Mouse (Mus musculus) liver, embryonic 11.5 days (tissue): ENCODE results near the gene Zfp341. TPM values are rescaled to one million over a fixed set of nuclear protein-coding genes. Genes with fewer than 3 reads are reported as not detected.

Experiments used
- ATAC-seq: fragments of 200-750 bp; cut with Nextera tagmentation; replicated peaks from 2 replicates; pipeline ENCODE4 v1.8.0; 2017; ENCODE audit warnings: moderate number of reproducible peaks, mild to moderate bottlenecking, moderate TSS enrichment, moderate library complexity; ENCODE audit not compliant: low FRiP score
- DNase-seq: peaks from one replicate; pipeline ENCODE4 v3.0.0-alpha.2; 2017; ENCODE audit warnings: low spot score
- H3K27ac ChIP-seq: fragments of 300-500 bp; sonication (generic); 2 replicates; pipeline ENCODE4 v1.5.1; 2014; ENCODE audit warnings: mild to moderate bottlenecking, low read depth, low read length, control low read depth
- H3K27me3 ChIP-seq: fragments of 300-500 bp; sonication (generic); replicated peaks from 2 replicates; pipeline ENCODE4 v1.6.1; 2014; ENCODE audit warnings: low read length, mixed read lengths; ENCODE audit not compliant: control insufficient read depth, insufficient read depth
- H3K36me3 ChIP-seq: fragments of 300-500 bp; sonication (generic); 2 replicates; pipeline ENCODE4 v1.6.1; 2014; ENCODE audit warnings: mild to moderate bottlenecking, low read length, moderate library complexity, mixed read lengths; ENCODE audit not compliant: control insufficient read depth, insufficient read depth
- H3K4me1 ChIP-seq: fragments of 300-500 bp; sonication (generic); replicated peaks from 2 replicates; pipeline ENCODE4 v1.6.1; 2014; ENCODE audit warnings: low read length, mixed read lengths; ENCODE audit not compliant: control insufficient read depth, insufficient read depth
- H3K4me2 ChIP-seq: fragments of 300-500 bp; sonication (generic); 2 replicates; pipeline ENCODE4 v1.6.1; 2014; ENCODE audit warnings: mild to moderate bottlenecking, control low read depth, moderate library complexity
- H3K4me3 ChIP-seq: fragments of 300-500 bp; sonication (generic); 2 replicates; pipeline ENCODE4 v1.5.1; 2014; ENCODE audit warnings: low read depth, low read length, control low read depth
- H3K9ac ChIP-seq: fragments of 300-500 bp; sonication (generic); 2 replicates; pipeline ENCODE4 v1.6.1; 2014; ENCODE audit warnings: low read depth, low read length, control low read depth
- H3K9me3 ChIP-seq: fragments of 300-500 bp; sonication (generic); 2 replicates; pipeline ENCODE4 v1.6.1; 2016; ENCODE audit warnings: low read length, inconsistent platforms, mixed read lengths; ENCODE audit not compliant: control insufficient read depth
- WGBS: fragments of 180-500 bp; shearing (Covaris S2); extraction: QIAGEN DNeasy Blood & Tissue Kit; methylation state at CpG from one replicate; pipeline ENCODE4 v1.1.7; 2014; 5-methylcytosine and 5-hydroxymethylcytosine counted together
- polyA plus RNA-seq: library from polyadenylated mRNA; unstranded; fragments of >200 nt; fragmentation: Nextera tagmentation; extraction: Ambion mirVana; gene quantifications from 2 replicates; pipeline ENCODE4 v1.2.1, GENCODE M21; 2014

Gene Zfp341
- polyA plus RNA-seq, 1 experiment from 2014 or later: 1.3 TPM

- Histone ChIP-seq H3K27ac (peak overlapping the region; percentile 32; the same call in 1 of the 2 replicates), H3K9ac (peak overlapping the region; percentile 26; the same call in 1 of the 2 replicates), H3K9me3 (no peaks in the 10 kb centered on the region), H3K4me2 (peak overlapping the region; percentile 76), H3K36me3 (peaks cover 13% of the 10 kb centered on the region; the same call in 1 of the 2 replicates), H3K27me3 (no peaks in the 10 kb centered on the region), H3K4me3 (peak overlapping the region; percentile 82), H3K4me1 (peaks cover 28% of the 10 kb centered on the region)
- WGBS: 66% methylated on average over 3 of the region's 5 CpGs
- ATAC-seq (no peak), DNase-seq (no peak)
These were observed 46.5 kb downstream of the Zfp341 start for GRCm38 (mm10) chr2:154659531-154660074.

GRCm38 (mm10) chr2:154668680-154669079 is 55.6 kb downstream of the Zfp341 start:
- DNase-seq (no peak), ATAC-seq (no peak)
- H3K4me3 ChIP-seq: no peak overlapping the region
- no peak overlapping the region for H3K27ac ChIP-seq
- no peaks in the 10 kb centered on the region; the same call in 1 of the 2 replicates for H3K4me1 ChIP-seq
- no peaks in the 10 kb centered on the region for H3K27me3 ChIP-seq
- H3K9me3 ChIP-seq: no peaks in the 10 kb centered on the region
- no peak overlapping the region for H3K9ac ChIP-seq
- H3K4me2 ChIP-seq: no peak overlapping the region
- H3K36me3 ChIP-seq: peaks cover 7% of the 10 kb centered on the region; the same call in 1 of the 2 replicates
- WGBS: 77% methylated on average over 7 of the region's 7 CpGs

- no peak for DNase-seq
- H3K4me1 ChIP-seq: no peaks in the 10 kb centered on the region; the same call in 1 of the 2 replicates
These were observed 57.0 kb downstream of the Zfp341 start for GRCm38 (mm10) chr2:154670106-154670505.

GRCm38 (mm10) chr2:154670741-154671140 is 57.6 kb downstream of the Zfp341 start:
- Histone ChIP-seq H3K4me2 (no peak overlapping the region), H3K27me3 (no peaks in the 10 kb centered on the region), H3K4me1 (no peaks in the 10 kb centered on the region; the same call in 1 of the 2 replicates), H3K9ac (no peak overlapping the region), H3K36me3 (peaks cover 7% of the 10 kb centered on the region; the same call in 1 of the 2 replicates), H3K9me3 (no peaks in the 10 kb centered on the region), H3K4me3 (no peak overlapping the region), H3K27ac (no peak overlapping the region)
- ATAC-seq (no peak), DNase-seq (no peak)
- WGBS: 78% methylated on average over 4 of the region's 4 CpGs

More at GRCm38 (mm10) chr2:154670106-154670505, 57.0 kb downstream of the Zfp341 start:
- Histone ChIP-seq H3K9ac (no peak overlapping the region), H3K36me3 (peaks cover 7% of the 10 kb centered on the region; the same call in 1 of the 2 replicates), H3K27me3 (no peaks in the 10 kb centered on the region), H3K4me2 (no peak overlapping the region), H3K4me3 (no peak overlapping the region), H3K9me3 (no peaks in the 10 kb centered on the region), H3K27ac (no peak overlapping the region)
- ATAC-seq: no peak
- 77% methylated on average over 4 of the region's 4 CpGs for WGBS

- no peak for DNase-seq
- ATAC-seq: no peak
- H3K27ac ChIP-seq: no peak overlapping the region
- no peak overlapping the region for H3K4me2 ChIP-seq
- H3K36me3 ChIP-seq: peaks cover 7% of the 10 kb centered on the region; the same call in 1 of the 2 replicates
- WGBS: 82% methylated on average over 4 of the region's 4 CpGs
- no peak overlapping the region for H3K4me3 ChIP-seq
- H3K9ac ChIP-seq: no peak overlapping the region
- peaks cover 17% of the 10 kb centered on the region for H3K4me1 ChIP-seq
- no peaks in the 10 kb centered on the region for H3K9me3 ChIP-seq
- no peaks in the 10 kb centered on the region for H3K27me3 ChIP-seq
These were observed 60.9 kb downstream of the Zfp341 start for GRCm38 (mm10) chr2:154674008-154674407.

- H3K9me3 ChIP-seq: no peaks in the 10 kb centered on the region
- peak overlapping the region; percentile 35 for H3K4me3 ChIP-seq
- H3K27me3 ChIP-seq: no peaks in the 10 kb centered on the region
- H3K4me1 ChIP-seq: peaks cover 24% of the 10 kb centered on the region
- H3K4me2 ChIP-seq: peak overlapping the region; percentile 67
- H3K9ac ChIP-seq: peak overlapping the region; percentile 47; the same call in 1 of the 2 replicates
- 44% methylated on average over 19 of the region's 19 CpGs for WGBS
- H3K27ac ChIP-seq: peak overlapping the region; percentile 82
- DNase-seq (peak; percentile 49), ATAC-seq (peak; percentile 83)
- peaks cover 7% of the 10 kb centered on the region; the same call in 1 of the 2 replicates for H3K36me3 ChIP-seq
These were observed 63.8 kb downstream of the Zfp341 start for GRCm38 (mm10) chr2:154676653-154677609.

GRCm38 (mm10) chr2:154677651-154678139 is 64.6 kb downstream of the Zfp341 start:
- peak overlapping the region; percentile 47; the same call in 1 of the 2 replicates for H3K9ac ChIP-seq
- peak overlapping the region; percentile 82 for H3K27ac ChIP-seq
- H3K4me2 ChIP-seq: peak overlapping the region; percentile 67
- H3K9me3 ChIP-seq: no peaks in the 10 kb centered on the region
- ATAC-seq: peak; percentile 8; the same call in 1 of the 2 replicates
- peaks cover 24% of the 10 kb centered on the region for H3K4me1 ChIP-seq
- no peaks in the 10 kb centered on the region for H3K27me3 ChIP-seq
- 0 out of 2 replicates have a peak, but pooled peaks cover 4% of the 10 kb centered on the region for H3K36me3 ChIP-seq
- peak overlapping the region; percentile 35 for H3K4me3 ChIP-seq
- 17% methylated on average over 10 of the region's 10 CpGs for WGBS
- peak; percentile 42 for DNase-seq

GRCm38 (mm10) chr2:154678995-154679394 is 65.9 kb downstream of the Zfp341 start:
- 49% methylated on average over 3 of the region's 3 CpGs for WGBS
- H3K4me3 ChIP-seq: no peak overlapping the region
- no peak overlapping the region for H3K27ac ChIP-seq
- peaks cover 24% of the 10 kb centered on the region for H3K4me1 ChIP-seq
- ATAC-seq: no peak
- H3K4me2 ChIP-seq: no peak overlapping the region
- no peaks in the 10 kb centered on the region for H3K27me3 ChIP-seq
- no peaks in the 10 kb centered on the region for H3K36me3 ChIP-seq
- no peak overlapping the region for H3K9ac ChIP-seq
- DNase-seq: no peak
- no peaks in the 10 kb centered on the region for H3K9me3 ChIP-seq
